Mouse (Mus musculus): Measurements from ENCODE around the gene Psmd2. TPM values are rescaled to one million over a fixed set of nuclear protein-coding genes. Genes with fewer than 3 reads are reported as not detected.

Gene Psmd2
- 276 and 309 TPM in 2 replicates for polyA plus RNA-seq (2015; fragmentation: Nextera tagmentation; extraction: Ambion mirVana)

GRCm38 (mm10) chr16:20651076-20651946, at the start of gene Psmd2:
Gene Psmd2 (plus strand): TSS chr16:20651652.
- H3K9me3 ChIP-seq (ENCODE audit: control insufficient read depth, low read length), result no peaks in the 10 kb centered on the region
- no peaks in the 10 kb centered on the region for H3K27me3 ChIP-seq (replicated peaks; ENCODE audit: control insufficient read depth, insufficient read depth, low read length)
- peak within 1 kb of the TSS; percentile 80 for H3K27ac ChIP-seq (ENCODE audit: low read length)
- peak within 1 kb of the TSS; percentile 83 for H3K4me2 ChIP-seq (ENCODE audit: low read depth, low read length)
- ATAC-seq, result peak; percentile 97
- 2% methylated on average over 46 of the region's 46 CpGs for WGBS
- peak within 1 kb of the TSS; percentile 88 for H3K9ac ChIP-seq (ENCODE audit: low read depth, low read length)
- H3K4me3 ChIP-seq (ENCODE audit: low read length), result peak within 1 kb of the TSS; percentile 74
- H3K4me1 ChIP-seq (ENCODE audit: control insufficient read depth, insufficient read depth, low read length), result peaks cover 12% of the 10 kb centered on the region
- H3K36me3 ChIP-seq (ENCODE audit: control insufficient read depth, insufficient read depth, low read length), result no peaks in the 10 kb centered on the region

- H3K9me3 ChIP-seq (ENCODE audit: control insufficient read depth, low read length), result no peaks in the 10 kb centered on the region
- no peak overlapping the region for H3K4me3 ChIP-seq (ENCODE audit: low read length)
- no peak overlapping the region for H3K27ac ChIP-seq (ENCODE audit: low read length)
- WGBS, result 71% methylated on average over 9 of the region's 9 CpGs
- no peak overlapping the region for H3K4me2 ChIP-seq (ENCODE audit: low read depth, low read length)
- H3K9ac ChIP-seq (ENCODE audit: low read depth, low read length), result no peak overlapping the region
- H3K4me1 ChIP-seq (ENCODE audit: control insufficient read depth, insufficient read depth, low read length), result 0 out of 2 replicates have a peak, but pooled peaks cover 3% of the 10 kb centered on the region
- no peak for ATAC-seq
- H3K27me3 ChIP-seq (replicated peaks; ENCODE audit: control insufficient read depth, insufficient read depth, low read length), result no peaks in the 10 kb centered on the region
- peaks cover 6% of the 10 kb centered on the region for H3K36me3 ChIP-seq (ENCODE audit: control insufficient read depth, insufficient read depth, low read length)
These were observed 46.7 kb upstream of the Psmd2 start for GRCm38 (mm10) chr16:20604705-20605104.

- WGBS, result under 1% methylated on average over 28 of the region's 28 CpGs
- peak overlapping the region; percentile 86 for H3K9ac ChIP-seq (ENCODE audit: low read depth, low read length)
- H3K9me3 ChIP-seq (ENCODE audit: control insufficient read depth, low read length), result no peaks in the 10 kb centered on the region
- H3K4me3 ChIP-seq (ENCODE audit: low read length), result peak overlapping the region; percentile 91
- peak; percentile 62 for ATAC-seq
- H3K27ac ChIP-seq (ENCODE audit: low read length), result peak overlapping the region; percentile 83
- H3K36me3 ChIP-seq (ENCODE audit: control insufficient read depth, insufficient read depth, low read length), result peaks cover 6% of the 10 kb centered on the region; the same call in 1 of the 2 replicates
- peak overlapping the region; percentile 85 for H3K4me2 ChIP-seq (ENCODE audit: low read depth, low read length)
- H3K27me3 ChIP-seq (replicated peaks; ENCODE audit: control insufficient read depth, insufficient read depth, low read length), result no peaks in the 10 kb centered on the region
- peaks cover 11% of the 10 kb centered on the region; the same call in 1 of the 2 replicates for H3K4me1 ChIP-seq (ENCODE audit: control insufficient read depth, insufficient read depth, low read length)
These were observed 40.7 kb upstream of the Psmd2 start for GRCm38 (mm10) chr16:20610501-20611356.

GRCm38 (mm10) chr16:20611357-20612227, 39.9 kb upstream of the Psmd2 start, which contains the start of the genes Eef1akmt4, Gm49333 and Alg3:
Gene Eef1akmt4 (plus strand): TSS chr16:20611593.
Gene Gm49333 (plus strand): TSS chr16:20611610.
Gene Alg3 (minus strand): TSS chr16:20611735.
- peak; percentile 99 for ATAC-seq
- H3K9ac ChIP-seq (ENCODE audit: low read depth, low read length), result peak within 1 kb of the TSS; percentile 86
- H3K9me3 ChIP-seq (ENCODE audit: control insufficient read depth, low read length), result no peaks in the 10 kb centered on the region
- no peaks in the 10 kb centered on the region for H3K27me3 ChIP-seq (replicated peaks; ENCODE audit: control insufficient read depth, insufficient read depth, low read length)
- H3K4me3 ChIP-seq (ENCODE audit: low read length), result peak within 1 kb of the TSS; percentile 91
- peak within 1 kb of the TSS; percentile 85 for H3K4me2 ChIP-seq (ENCODE audit: low read depth, low read length)
- H3K36me3 ChIP-seq (ENCODE audit: control insufficient read depth, insufficient read depth, low read length), result no peaks in the 10 kb centered on the region
- H3K4me1 ChIP-seq (ENCODE audit: control insufficient read depth, insufficient read depth, low read length), result peaks cover 11% of the 10 kb centered on the region; the same call in 1 of the 2 replicates
- peak within 1 kb of the TSS; percentile 83 for H3K27ac ChIP-seq (ENCODE audit: low read length)
- WGBS, result 2% methylated on average over 41 of the region's 41 CpGs

GRCm38 (mm10) chr16:20619541-20620398, 31.7 kb upstream of the Psmd2 start:
- H3K36me3 ChIP-seq (ENCODE audit: control insufficient read depth, insufficient read depth, low read length), result no peaks in the 10 kb centered on the region
- peak; percentile 49 for ATAC-seq
- peak overlapping the region; percentile 99 for H3K4me2 ChIP-seq (ENCODE audit: low read depth, low read length)
- H3K4me1 ChIP-seq (ENCODE audit: control insufficient read depth, insufficient read depth, low read length), result peaks cover 14% of the 10 kb centered on the region
- no peak overlapping the region for H3K27ac ChIP-seq (ENCODE audit: low read length)
- H3K27me3 ChIP-seq (replicated peaks; ENCODE audit: control insufficient read depth, insufficient read depth, low read length), result peaks cover 14% of the 10 kb centered on the region
- peak overlapping the region; percentile 76 for H3K4me3 ChIP-seq (ENCODE audit: low read length)
- WGBS, result 2% methylated on average over 80 of the region's 83 CpGs
- H3K9me3 ChIP-seq (ENCODE audit: control insufficient read depth, low read length), result no peaks in the 10 kb centered on the region
- H3K9ac ChIP-seq (ENCODE audit: low read depth, low read length), result no peak overlapping the region

GRCm38 (mm10) chr16:20620399-20620735, 31.1 kb upstream of the Psmd2 start:
- Histone ChIP-seq H3K4me2 (ENCODE audit: low read depth, low read length) (peak overlapping the region; percentile 99), H3K4me3 (ENCODE audit: low read length) (peak overlapping the region; percentile 76), H3K9ac (ENCODE audit: low read depth, low read length) (no peak overlapping the region), H3K27me3 (replicated peaks; ENCODE audit: control insufficient read depth, insufficient read depth, low read length) (peaks cover 14% of the 10 kb centered on the region), H3K4me1 (ENCODE audit: control insufficient read depth, insufficient read depth, low read length) (peaks cover 14% of the 10 kb centered on the region), H3K27ac (ENCODE audit: low read length) (no peak overlapping the region), H3K36me3 (ENCODE audit: control insufficient read depth, insufficient read depth, low read length) (no peaks in the 10 kb centered on the region), H3K9me3 (ENCODE audit: control insufficient read depth, low read length) (no peaks in the 10 kb centered on the region)
- WGBS, result 2% methylated on average over 9 of the region's 9 CpGs
- ATAC-seq, result no peak

GRCm38 (mm10) chr16:20620751-20621190, 30.7 kb upstream of the Psmd2 start:
- Histone ChIP-seq H3K9ac (ENCODE audit: low read depth, low read length) (peak overlapping the region; percentile 78), H3K4me2 (ENCODE audit: low read depth, low read length) (peak overlapping the region; percentile 99), H3K27ac (ENCODE audit: low read length) (no peak overlapping the region; the same call in 1 of the 2 replicates), H3K9me3 (ENCODE audit: control insufficient read depth, low read length) (no peaks in the 10 kb centered on the region), H3K36me3 (ENCODE audit: control insufficient read depth, insufficient read depth, low read length) (no peaks in the 10 kb centered on the region), H3K27me3 (replicated peaks; ENCODE audit: control insufficient read depth, insufficient read depth, low read length) (peaks cover 14% of the 10 kb centered on the region), H3K4me3 (ENCODE audit: low read length) (peak overlapping the region; percentile 76), H3K4me1 (ENCODE audit: control insufficient read depth, insufficient read depth, low read length) (peaks cover 14% of the 10 kb centered on the region)
- WGBS, result under 1% methylated on average over 32 of the region's 32 CpGs
- ATAC-seq, result peak; percentile 14
